Mouse (Mus musculus): ENCODE measurements around the gene Olfr1427.
"Not testable (repeated sequence)": the region's sequence is repeated elsewhere in the genome, so short reads cannot be mapped to it uniquely, and the experiment has no call there.

The Olfr1427 gene

DNA sequence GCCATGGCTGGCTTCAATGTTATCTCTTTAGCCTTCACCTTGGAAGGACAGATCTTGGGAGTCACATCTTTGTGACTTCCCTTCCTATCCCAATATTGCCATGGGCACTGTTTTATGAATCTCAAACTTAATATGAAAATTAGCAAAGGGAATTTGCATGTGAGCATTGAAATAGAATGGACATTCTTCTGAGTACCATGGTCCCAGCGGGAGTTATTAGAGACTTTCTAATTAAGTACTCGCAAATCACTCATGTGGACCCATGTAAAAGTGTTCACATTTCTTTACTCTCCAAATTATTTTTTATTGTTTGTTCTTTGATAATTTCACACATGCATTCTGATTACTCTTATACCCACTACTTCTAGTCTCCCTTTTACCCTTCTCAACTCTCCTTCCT, at the start of gene Olfr1427:
Gene Olfr1427, minus strand, starts transcription at position 101 of the 400 bp plus-strand sequence.
- no peak for DNase-seq

DNA sequence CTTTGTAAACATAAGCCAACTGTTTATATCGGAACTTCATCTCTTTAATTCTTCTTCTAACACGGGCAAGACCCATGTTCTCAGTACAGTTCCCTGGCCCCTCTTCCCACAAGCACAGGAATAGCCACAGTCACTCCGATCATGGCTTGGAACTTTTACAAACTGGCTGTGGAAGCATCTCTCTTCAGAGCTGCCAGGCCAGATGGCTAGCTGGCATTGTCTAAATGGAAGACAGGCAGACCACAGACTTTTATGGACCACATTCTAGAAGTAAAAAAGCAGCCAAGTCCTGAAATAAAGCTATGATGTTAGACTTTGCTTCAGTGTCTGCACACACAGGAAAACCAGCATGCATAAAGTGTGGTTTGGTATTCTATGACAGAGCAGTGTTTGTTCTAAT, 42.3 kb upstream of the Olfr1427 start:
- peak; percentile 48 to 53 for DNase-seq

- DNase-seq: peak in 1 of 2 experiments; percentile 7
Observed at GRCm38 (mm10) chr19:12143356-12143755, 40.2 kb upstream of the Olfr1427 start.

DNA sequence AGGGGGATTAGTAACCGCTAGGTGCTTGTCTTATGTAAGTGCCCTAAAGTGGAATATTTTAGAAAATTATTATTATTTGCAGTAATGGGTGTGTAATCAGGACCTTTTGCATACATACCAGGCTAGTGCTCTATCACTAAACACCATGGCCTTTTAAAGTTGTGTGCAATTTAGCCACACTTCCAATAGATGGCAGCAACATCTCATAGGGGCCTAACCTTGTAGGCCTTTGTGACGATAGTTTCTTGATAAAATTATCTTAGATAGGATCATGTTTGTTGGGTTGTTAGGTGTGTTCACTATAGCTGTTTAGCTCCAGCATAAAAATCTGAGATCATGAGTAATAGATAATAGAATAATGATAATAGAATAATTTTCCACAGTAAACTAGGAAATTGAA, 31.2 kb upstream of the Olfr1427 start:
- DNase-seq: peak; percentile 34 to 52

- no peak for DNase-seq
Observed at GRCm38 (mm10) chr19:12123103-12123502, 20.0 kb upstream of the Olfr1427 start, which contains the start of gene Olfr76. TSS of gene Olfr76 (minus strand) at chr19:12123203.

DNA sequence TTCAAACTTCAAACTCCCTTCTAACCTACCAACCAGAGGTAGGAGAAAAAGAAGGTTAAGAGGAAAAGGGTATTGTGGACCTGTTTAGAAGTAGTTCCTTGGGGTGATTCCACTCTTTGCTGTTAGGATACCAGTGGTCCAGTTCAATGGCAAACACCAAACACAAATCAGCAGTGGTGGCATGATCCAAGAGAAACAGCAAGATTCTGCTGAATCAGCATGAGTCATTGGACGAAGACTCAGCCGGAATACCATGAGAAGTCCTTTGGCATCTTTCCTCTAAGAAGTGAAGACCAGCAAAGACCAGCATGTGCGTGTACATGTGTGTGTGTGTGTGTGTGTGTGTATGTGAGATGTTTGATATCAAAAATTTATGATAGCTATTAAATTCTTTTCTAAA, 13.3 kb upstream of the Olfr1427 start:
- DNase-seq: no peak

- DNase-seq: no peak
Observed at GRCm38 (mm10) chr19:12115797-12116196, 12.7 kb upstream of the Olfr1427 start, which contains the start of gene Olfr1428. TSS of gene Olfr1428 (minus strand) at chr19:12115897.

- no peak for DNase-seq
Observed at GRCm38 (mm10) chr19:12113807-12114206, 10.7 kb upstream of the Olfr1427 start.

DNA sequence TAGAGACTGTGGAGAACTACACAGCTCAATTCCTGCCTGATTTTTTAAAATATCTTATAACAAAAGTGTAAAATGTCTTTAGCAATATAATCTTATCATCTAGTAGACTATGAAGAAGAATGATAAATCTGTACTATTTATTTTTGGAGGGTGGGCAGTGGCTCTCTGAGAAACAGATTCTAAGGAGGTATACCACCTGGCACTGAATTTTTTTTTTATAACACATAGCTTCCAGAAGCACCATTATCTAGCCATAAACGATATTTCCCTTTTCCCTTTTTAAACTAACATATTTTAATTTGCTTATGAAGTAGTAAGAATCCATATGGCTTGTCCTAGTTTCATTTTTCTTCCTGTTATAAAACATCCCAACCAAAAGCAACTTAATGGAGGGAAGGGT, 1.4 kb upstream of the Olfr1427 start:
- DNase-seq: no peak

- no peak for DNase-seq
Observed at GRCm38 (mm10) chr19:12091913-12092312, 11.2 kb downstream of the Olfr1427 start, which contains the start of gene Olfr1426. TSS of gene Olfr1426 (minus strand) at chr19:12092013.

DNA sequence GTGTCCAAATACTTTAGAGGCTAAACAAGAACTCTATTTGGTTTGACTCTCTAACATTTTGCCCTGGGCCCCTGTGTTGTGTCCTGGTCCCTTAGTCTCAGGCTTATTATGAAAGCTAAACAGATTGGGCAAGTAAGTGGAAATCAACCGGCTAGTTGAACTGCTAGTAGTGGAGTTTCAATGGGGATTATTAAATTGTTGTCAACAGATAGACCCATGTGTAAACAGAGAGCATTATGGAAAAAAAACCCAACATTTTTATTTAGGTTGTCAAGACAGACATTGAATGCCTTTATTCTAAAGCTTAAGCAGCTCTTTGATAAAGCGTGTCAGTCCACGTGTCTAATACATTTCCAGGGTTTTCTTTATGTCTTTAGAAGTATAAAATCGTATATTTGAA, 25.5 kb downstream of the Olfr1427 start, which contains the start of gene Olfr1425:
Gene Olfr1425, minus strand, starts transcription at position 101 of the 400 bp plus-strand sequence.
- not testable (repeated sequence) for DNase-seq

DNA sequence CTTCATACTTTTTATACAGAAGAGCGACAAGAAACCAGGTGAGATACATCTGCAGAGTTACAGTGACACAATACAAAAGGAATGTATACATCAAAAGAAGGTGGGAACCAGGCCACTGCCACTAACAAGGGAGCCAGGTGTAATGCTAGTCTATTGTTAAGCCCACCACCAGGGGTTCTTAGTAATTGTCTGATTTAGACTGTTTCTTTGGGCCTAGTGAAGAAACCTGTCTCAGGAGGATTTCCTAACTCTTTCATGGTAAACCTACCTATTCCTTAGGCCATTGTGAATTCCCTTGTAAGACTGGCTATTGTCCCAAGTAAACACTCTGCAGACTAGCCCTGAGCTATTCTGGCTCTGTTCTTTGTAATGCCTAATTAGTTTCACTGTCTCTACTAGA, 33.6 kb downstream of the Olfr1427 start:
- DNase-seq: not testable (repeated sequence)

- not testable (repeated sequence) for DNase-seq
Observed at GRCm38 (mm10) chr19:12067806-12068205, 35.3 kb downstream of the Olfr1427 start.

GRCm38 (mm10) chr19:12062582-12062981, 40.6 kb downstream of the Olfr1427 start, which contains the start of gene Olfr1424:
TSS of gene Olfr1424 (minus strand) at chr19:12062682.
- not testable (repeated sequence) for DNase-seq

All from cerebellum, postnatal 10 days (tissue).